Mouse (Mus musculus) mouse trophoblast stem cell (cell line): ENCODE data around the gene Wdr54.
"Not testable (repeated sequence)": the region's sequence is repeated elsewhere in the genome, so short reads cannot be mapped to it uniquely, and the experiment has no call there.

Source experiments
- in situ Hi-C, 2 experiments: fragments of 300-500 bp; cut with MseI, MboI; formaldehyde crosslinking; loops; 2 replicates in 1 of 2; 3 replicates in 1 of 2; pipeline ENCODE4 v1.15.1; 2025

Gene Wdr54

DNA sequence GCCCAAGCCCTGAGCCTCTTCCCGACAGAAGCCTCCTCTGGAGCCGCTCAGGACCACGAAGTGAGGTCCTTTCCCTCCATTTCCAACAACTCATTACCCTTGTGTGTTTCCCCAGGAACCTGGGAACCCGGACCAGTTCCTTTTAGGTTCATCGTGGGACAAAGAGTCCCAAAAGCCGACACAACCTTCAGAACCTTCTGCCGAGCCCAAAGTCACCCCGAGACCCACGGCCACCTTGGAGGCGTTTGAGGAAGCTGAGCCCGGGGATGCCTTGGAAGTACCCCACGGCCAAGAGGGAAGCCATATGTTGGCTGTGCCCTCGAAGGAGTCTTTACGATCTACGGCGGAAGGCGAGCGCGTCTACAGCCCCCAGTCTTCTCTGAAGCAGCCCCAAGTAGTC lies 5.2 kb upstream of the Wdr54 start:
- in situ Hi-C loops, result loop anchor here in 1 of 2 experiments (10.0 kb wide), 1 partner anchor 167 kb away; no protein-coding TSS in a partner anchor

- in situ Hi-C loops, result not testable (repeated sequence)
These were observed 3.3 kb upstream of the Wdr54 start for GRCm38 (mm10) chr6:83159456-83159855.

- in situ Hi-C loops, result no loop called here
These were observed 502 bp downstream of the Wdr54 start for GRCm38 (mm10) chr6:83155552-83156238.

DNA sequence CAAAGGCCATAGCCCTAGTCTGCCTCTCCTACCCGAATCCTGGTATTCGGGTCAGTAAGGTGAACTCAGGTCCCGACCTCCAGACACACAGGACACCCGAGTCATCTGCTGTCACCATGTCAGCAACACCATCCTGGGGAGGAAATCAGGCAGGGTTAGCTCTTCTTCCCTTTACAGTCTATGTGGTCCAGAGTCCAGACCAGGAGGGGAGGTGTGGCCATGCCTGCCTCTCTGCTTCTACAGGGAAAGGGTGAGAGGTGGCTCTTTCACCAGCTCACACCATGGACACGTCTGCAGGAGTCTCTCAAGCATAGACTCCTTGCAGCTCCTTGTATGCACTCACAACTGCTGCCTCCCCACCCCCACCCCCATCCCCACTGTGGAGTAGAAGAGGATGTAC lies 2.7 kb downstream of the Wdr54 start:
- in situ Hi-C loops, result no loop called here

DNA sequence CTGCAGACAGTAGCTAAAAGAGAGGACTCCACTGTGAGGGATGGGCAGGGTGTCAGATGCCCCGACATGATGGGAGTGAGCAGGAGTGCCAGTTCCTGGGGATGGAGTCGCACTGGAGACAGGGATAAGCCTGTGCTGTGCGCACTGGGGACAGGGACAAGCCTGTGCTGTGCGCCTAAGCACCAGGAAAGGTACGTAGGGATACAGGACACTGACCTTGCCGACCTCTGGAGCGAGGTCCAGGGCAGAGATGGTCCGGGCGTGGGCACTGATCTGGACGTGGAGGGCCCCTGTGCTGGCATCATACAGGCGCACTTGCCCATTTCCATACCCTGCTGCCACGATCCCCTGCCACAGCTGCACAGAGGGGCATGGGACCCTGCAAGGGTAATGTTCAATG lies 3.2 kb downstream of the Wdr54 start:
- in situ Hi-C loops, result no loop called here

DNA sequence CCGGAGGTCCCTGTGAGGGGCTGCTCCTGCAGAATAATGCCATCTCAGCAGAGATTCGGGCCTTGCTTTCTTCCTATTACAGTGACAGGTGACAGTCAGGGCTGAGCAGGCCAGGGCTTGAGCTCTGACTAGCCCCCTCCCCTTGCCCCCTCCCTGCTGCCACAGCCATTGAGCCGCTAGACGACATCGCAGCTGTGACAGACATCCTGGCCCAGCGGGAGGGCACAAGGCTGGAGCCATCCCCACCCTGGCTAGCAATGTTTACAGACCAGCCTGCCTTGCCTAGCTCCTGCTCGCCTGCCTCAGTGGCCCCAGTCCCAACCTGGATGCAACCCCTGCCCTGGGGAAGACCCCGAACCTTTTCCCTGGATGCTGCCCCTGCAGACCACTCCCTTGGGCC lies 4.5 kb downstream of the Wdr54 start:
- in situ Hi-C loops, result no loop called here

- in situ Hi-C loops, result no loop called here
These were observed 8.9 kb downstream of the Wdr54 start for GRCm38 (mm10) chr6:83147280-83147679.

DNA sequence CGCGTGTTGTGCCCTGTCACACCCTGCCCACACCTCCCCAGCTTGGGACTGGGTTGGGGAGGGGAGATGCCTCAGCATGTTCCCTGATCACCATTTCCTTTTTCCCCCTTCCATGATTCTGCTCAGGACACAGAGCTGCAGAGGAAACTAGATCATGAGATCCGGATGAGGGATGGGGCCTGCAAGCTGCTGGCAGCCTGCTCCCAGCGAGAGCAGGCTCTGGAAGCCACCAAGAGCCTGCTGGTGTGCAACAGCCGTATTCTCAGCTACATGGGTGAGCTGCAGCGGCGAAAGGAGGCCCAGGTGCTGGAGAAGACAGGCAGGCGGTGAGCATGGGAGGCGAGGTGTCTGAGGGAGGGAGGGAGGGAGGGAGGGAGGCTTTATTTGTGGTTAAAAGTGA lies 10.4 kb downstream of the Wdr54 start:
- in situ Hi-C loops, result no loop called here

GRCm38 (mm10) chr6:83145209-83145608 lies 11.0 kb downstream of the Wdr54 start:
- in situ Hi-C loops, result no loop called here

GRCm38 (mm10) chr6:83142886-83143285 lies 13.3 kb downstream of the Wdr54 start:
- in situ Hi-C loops, result no loop called here

DNA sequence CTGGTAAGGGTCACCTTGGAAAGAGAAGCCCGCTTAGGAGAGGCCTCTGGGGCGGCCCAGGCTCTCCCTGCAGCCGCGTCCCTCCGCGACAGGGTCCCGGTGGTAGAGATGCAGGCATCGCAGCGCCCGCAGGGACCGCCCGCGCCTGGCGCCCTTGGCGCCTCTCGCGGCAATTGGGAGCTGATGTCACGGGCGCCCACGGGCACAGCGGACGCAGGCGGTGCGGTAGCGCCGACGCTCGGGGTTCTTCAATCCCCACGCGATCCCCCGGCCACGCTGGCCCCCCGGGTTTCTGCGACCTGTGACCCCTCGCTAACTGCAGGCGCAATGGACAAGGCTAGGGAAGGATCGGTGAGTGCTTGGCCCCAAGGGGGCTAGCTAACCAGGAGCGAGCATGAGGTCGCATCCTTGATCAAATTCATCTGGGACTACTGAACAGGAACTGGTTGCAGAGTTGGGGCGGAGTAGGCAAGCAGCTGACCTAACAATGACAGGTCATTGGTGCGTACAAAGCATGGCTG lies 13.9 kb downstream of the Wdr54 start:
- in situ Hi-C loops, result no loop called here

GRCm38 (mm10) chr6:83141636-83142035 lies 14.6 kb downstream of the Wdr54 start:
- in situ Hi-C loops, result no loop called here

DNA sequence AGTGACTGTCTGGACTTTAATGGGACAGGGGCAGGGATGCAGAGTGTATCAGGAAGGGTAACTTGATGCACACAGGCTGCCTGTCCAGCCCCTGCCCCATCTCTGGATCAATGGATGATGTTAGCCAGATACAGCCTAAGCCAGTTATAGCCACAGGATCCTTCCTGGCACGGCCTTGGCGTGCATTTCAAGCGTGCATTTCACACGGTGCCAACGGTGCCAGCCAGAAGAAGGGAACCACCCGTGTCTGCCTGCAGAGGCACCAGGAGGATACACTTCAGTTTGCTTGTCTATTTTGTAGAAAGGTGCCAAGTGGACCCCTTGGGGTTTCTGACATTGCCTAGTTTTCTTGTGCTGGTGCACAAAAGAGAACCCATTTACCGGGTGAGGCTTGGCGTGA lies 16.2 kb downstream of the Wdr54 start:
- in situ Hi-C loops, result no loop called here

- in situ Hi-C loops, result no loop called here
These were observed 18.1 kb downstream of the Wdr54 start for GRCm38 (mm10) chr6:83138056-83138455.

DNA sequence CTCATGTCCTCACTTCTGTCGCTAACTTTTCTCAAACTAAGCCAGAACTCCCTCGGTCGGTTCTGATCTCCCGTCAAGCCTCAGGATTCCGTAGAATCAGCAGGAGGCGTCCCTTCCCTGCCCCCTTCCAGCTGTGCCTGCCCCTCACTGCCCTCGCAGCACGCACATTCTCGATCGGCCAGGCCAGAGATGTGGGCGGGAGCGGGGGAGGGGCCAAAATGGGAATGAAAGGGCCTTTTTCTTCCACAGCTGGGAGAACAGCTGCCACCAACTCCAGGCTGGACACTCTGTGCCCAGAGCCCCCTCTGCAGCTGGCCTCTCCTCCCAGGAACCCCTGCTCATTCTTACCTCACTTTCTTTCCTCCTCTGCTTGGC lies 18.6 kb downstream of the Wdr54 start:
- in situ Hi-C loops, result no loop called here

- in situ Hi-C loops, result no loop called here
These were observed 19.2 kb downstream of the Wdr54 start for GRCm38 (mm10) chr6:83136881-83137575.

DNA sequence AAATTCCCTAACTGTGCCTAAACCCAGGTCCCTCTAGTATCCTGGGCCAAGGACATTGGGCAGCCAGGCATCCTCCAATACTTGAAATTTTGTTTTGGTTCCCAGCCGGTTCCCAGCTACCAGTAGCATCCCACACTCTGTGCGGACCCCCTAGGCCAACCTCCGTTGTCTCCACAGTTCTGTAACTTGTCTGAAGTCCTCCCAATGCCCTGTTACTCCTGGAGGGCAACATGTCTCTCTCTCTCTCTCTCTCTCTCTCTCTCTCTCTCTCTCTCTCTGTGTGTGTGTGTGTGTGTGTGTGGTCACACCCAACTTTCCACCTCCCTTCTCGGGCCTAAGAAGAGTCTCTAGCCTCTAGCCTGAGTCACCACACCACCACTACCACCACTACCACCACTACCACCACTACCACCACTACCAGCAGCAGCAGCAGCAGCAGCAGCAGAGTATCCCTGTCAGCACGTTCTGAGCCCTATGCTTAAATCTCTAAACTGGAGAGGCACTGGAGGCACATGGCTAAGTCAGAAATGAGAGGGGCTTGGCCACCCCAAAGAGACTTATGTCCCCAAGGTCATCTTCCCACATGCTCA lies 19.8 kb downstream of the Wdr54 start:
- in situ Hi-C loops, result no loop called here

DNA sequence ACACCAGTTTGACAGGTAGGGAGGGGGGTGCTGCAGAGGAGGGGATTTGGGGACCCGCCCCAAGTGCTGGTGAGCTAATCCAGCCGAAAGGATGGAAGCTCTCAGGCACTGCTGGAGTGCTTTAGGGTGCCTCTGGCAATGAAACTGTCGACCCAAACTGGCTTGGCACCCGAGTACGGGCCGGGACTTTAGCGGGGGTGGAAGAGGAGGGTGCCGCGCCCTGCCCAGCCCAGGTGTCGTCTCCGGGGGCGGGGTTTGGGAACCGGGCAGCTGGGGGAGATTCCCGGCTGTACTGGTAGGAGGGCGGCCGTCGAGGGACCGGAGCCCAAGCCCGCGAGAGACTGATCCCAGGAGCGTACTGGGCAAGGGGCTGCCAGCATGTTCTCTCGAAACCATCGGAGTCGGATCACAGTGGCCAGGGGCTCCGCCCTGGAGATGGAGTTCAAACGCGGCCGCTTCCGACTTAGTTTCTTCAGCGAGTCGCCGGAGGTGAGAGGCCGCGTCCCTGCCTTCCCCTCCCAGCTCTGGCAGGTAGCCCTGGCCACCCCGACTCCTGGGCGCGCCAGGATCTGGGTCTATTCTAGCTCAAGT lies 20.5 kb downstream of the Wdr54 start:
- in situ Hi-C loops, result no loop called here

- in situ Hi-C loops, result no loop called here
These were observed 21.2 kb downstream of the Wdr54 start, which contains the start of gene Rtkn for GRCm38 (mm10) chr6:83134951-83135513. Rtkn (plus strand) TSS chr6:83135463.

- in situ Hi-C loops, result no loop called here
These were observed 22.0 kb downstream of the Wdr54 start for GRCm38 (mm10) chr6:83134226-83134625.

DNA sequence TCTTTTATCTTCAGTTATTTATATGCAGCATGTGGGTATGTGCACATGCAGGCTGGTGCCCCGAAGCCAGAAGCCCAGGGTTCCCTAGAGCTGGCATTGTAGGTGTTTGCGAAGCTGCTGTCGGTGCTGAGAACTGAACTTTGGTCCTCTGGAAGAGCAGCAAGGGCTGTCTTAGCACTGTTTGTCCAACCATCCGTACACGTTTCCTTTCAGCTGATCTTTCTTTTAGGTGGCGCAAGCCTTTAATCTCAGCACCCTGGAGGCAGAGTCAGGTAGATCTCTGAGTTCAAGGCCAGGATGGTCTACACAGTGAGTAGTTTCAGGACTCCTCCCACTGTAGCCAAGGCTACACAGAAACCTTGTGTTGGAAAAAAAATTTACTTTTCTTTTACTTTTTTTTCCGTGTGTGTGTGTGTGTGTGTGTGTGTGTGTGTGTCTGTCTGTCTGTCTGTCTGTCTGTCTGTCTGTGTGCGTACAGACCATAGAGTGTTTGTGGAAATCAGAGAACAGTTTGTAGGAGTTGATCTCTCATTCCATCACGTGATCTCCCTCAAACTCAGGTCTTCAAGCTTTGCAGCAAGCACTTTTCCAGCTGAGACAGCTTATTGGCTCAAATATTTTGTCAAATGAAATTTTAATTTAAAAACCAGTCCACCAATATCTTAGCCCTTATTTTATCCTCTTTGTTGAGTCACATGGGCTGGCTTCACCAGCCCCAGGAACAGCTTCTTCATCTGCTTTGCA lies 23.8 kb downstream of the Wdr54 start:
- in situ Hi-C loops, result no loop called here
